Mouse (Mus musculus): Measurements from ENCODE around the gene Lpcat2b. TPM values are rescaled to one million over a fixed set of nuclear protein-coding genes. Genes with fewer than 3 reads are reported as not detected.
"Not testable (repeated sequence)": the region's sequence is repeated elsewhere in the genome, so short reads cannot be mapped to it uniquely, and the experiment has no call there.

The Lpcat2b gene
- polyA plus RNA-seq (2015; fragmentation: Nextera tagmentation; extraction: Ambion mirVana) = not detected in 2 replicates

DNA sequence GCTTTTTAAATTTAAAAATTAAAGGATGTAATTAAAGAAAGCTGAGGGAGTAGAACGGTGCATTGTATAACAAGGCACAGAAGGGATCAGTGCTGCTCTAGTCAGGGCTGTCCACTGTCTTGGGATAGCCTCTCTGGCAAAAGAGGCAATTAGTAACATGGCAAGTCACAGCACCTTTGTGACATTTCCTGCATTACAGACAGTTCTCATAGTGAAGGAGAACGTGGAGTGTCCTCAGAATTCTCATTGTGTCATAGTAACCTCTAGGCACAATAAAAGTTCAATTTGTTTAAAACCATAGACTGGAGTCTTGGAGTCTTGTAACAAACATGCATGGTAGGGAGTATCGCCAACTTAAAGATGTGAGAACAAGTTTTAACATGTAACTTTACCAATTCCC is at the start of gene Lpcat2b:
TSS of gene Lpcat2b (plus strand) at position 301 of the 400 bp plus-strand sequence.
- H3K27ac ChIP-seq (replicated peaks) = no peak within 1 kb of the TSS
- ATAC-seq (ENCODE audit: low FRiP score, low read depth) = no peak
- no peak within 1 kb of the TSS for H3K9ac ChIP-seq
- H3K27me3 ChIP-seq = no peaks in the 10 kb centered on the region
- H3K36me3 ChIP-seq = no peaks in the 10 kb centered on the region
- H3K9me3 ChIP-seq = no peaks in the 10 kb centered on the region
- H3K4me1 ChIP-seq (replicated peaks) = no peaks in the 10 kb centered on the region
- WGBS = 73% methylated on average over 3 of the region's 3 CpGs
- H3K4me3 ChIP-seq = no peak within 1 kb of the TSS
- no peak within 1 kb of the TSS for H3K4me2 ChIP-seq

DNA sequence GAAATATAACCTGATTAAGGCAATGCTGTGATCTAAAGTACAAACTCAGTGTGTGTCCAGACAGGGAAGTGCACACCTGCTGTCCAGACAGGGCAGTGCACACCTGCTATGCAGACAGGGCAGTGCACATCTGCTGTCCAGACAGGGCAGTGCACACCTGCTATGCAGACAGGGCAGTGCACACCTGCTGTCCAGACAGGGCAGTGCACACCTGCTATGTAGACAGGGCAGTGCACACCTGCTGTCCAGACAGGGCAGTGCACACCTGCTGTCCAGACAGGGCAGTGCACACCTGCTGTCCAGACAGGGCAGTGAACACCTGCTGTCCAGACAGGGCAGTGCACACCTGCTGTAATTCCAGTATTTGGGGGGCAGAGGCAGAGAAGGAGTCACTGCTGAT is 44.9 kb upstream of the Lpcat2b start:
- not testable (repeated sequence) for ATAC-seq (ENCODE audit: low FRiP score, low read depth); H3K4me3 ChIP-seq; H3K9ac ChIP-seq; H3K36me3 ChIP-seq; H3K4me1 ChIP-seq (replicated peaks); H3K9me3 ChIP-seq; H3K27me3 ChIP-seq; H3K27ac ChIP-seq (replicated peaks); H3K4me2 ChIP-seq

DNA sequence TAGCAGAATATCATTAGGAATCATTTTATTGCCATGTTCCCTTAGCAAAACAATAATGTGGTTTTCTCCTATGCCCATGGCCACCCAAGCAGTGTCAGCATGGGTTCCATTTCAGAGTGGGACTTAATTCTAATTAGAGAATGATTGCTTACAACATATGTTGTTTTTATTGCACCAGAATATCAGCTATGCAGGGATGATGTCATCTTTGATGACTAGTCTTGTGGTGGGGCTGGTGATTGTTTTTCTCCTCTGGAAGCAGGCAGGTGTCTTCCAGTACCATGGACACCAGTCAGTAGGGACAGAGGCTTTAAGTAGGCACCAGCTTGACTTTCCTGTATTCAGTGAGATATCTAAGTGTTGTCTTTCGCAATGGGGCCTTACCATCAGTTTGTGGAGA is 43.6 kb upstream of the Lpcat2b start:
- no peak overlapping the region for H3K9ac ChIP-seq
- no peaks in the 10 kb centered on the region for H3K9me3 ChIP-seq
- WGBS = 90% methylated on average over 1 of the region's 1 CpGs
- no peak for ATAC-seq (ENCODE audit: low FRiP score, low read depth)
- no peak overlapping the region for H3K27ac ChIP-seq (replicated peaks)
- no peaks in the 10 kb centered on the region for H3K4me1 ChIP-seq (replicated peaks)
- H3K27me3 ChIP-seq = no peaks in the 10 kb centered on the region
- no peak overlapping the region for H3K4me3 ChIP-seq
- H3K36me3 ChIP-seq = no peaks in the 10 kb centered on the region; the same call in 1 of the 2 replicates
- H3K4me2 ChIP-seq = no peak overlapping the region

GRCm38 (mm10) chr5:107389373-107389772 is 42.0 kb upstream of the Lpcat2b start:
- no peak overlapping the region for H3K4me2 ChIP-seq
- H3K9me3 ChIP-seq = no peaks in the 10 kb centered on the region
- no peak overlapping the region for H3K9ac ChIP-seq
- no peaks in the 10 kb centered on the region; the same call in 1 of the 2 replicates for H3K36me3 ChIP-seq
- no peaks in the 10 kb centered on the region for H3K4me1 ChIP-seq (replicated peaks)
- H3K27me3 ChIP-seq = no peaks in the 10 kb centered on the region
- 90% methylated on average over 2 of the region's 2 CpGs for WGBS
- ATAC-seq (ENCODE audit: low FRiP score, low read depth) = no peak
- H3K27ac ChIP-seq (replicated peaks) = no peak overlapping the region
- no peak overlapping the region for H3K4me3 ChIP-seq

DNA sequence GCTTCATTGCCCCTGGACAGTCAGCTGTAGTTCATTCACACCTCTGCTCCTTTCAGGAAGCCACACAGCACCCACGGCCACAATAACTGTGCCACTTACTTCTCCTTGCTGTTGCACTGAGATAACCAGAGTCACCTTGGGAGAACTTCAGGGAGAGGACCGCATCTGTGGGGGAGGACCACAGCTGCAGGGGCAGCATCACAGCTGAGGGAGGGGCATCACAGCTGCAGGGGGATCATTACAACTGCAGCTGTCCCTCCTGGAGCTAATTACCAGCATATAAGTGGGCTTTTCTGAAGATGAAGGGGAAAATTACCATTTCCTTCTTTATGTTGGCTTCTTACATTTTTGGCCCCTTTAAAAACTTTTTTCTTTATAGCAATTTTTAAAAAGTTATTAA is 36.9 kb upstream of the Lpcat2b start:
- 73% methylated on average over 2 of the region's 2 CpGs for WGBS
- no peak overlapping the region for H3K4me3 ChIP-seq
- no peaks in the 10 kb centered on the region for H3K4me1 ChIP-seq (replicated peaks)
- no peaks in the 10 kb centered on the region; the same call in 1 of the 2 replicates for H3K36me3 ChIP-seq
- H3K4me2 ChIP-seq = no peak overlapping the region
- no peak overlapping the region for H3K9ac ChIP-seq
- ATAC-seq (ENCODE audit: low FRiP score, low read depth) = no peak
- H3K9me3 ChIP-seq = no peaks in the 10 kb centered on the region
- no peaks in the 10 kb centered on the region for H3K27me3 ChIP-seq
- H3K27ac ChIP-seq (replicated peaks) = no peak overlapping the region

- Histone ChIP-seq H3K36me3 (no peaks in the 10 kb centered on the region), H3K27ac (replicated peaks) (no peak within 1 kb of the TSS), H3K9ac (peak within 1 kb of the TSS; percentile 46), H3K4me2 (peak within 1 kb of the TSS; percentile 95), H3K27me3 (peaks cover 10% of the 10 kb centered on the region; the same call in 1 of the 2 replicates), H3K9me3 (no peaks in the 10 kb centered on the region), H3K4me3 (peak within 1 kb of the TSS; percentile 56), H3K4me1 (replicated peaks) (0 out of 2 replicates have a peak, but pooled peaks cover 10% of the 10 kb centered on the region)
- WGBS = 19% methylated on average over 5 of the region's 5 CpGs
- ATAC-seq (ENCODE audit: low FRiP score, low read depth) = no peak
These were observed 28.9 kb upstream of the Lpcat2b start, which contains the start of gene Ephx4 for GRCm38 (mm10) chr5:107402436-107402835. TSS of gene Ephx4 (plus strand) at chr5:107402736.

GRCm38 (mm10) chr5:107403011-107403946 is 28.1 kb upstream of the Lpcat2b start:
- ATAC-seq (ENCODE audit: low FRiP score, low read depth) = peak; percentile 74; the same call in 1 of the 2 replicates
- Histone ChIP-seq H3K9me3 (no peaks in the 10 kb centered on the region), H3K4me1 (replicated peaks) (0 out of 2 replicates have a peak, but pooled peaks cover 10% of the 10 kb centered on the region), H3K27me3 (peaks cover 10% of the 10 kb centered on the region; the same call in 1 of the 2 replicates), H3K27ac (replicated peaks) (no peak overlapping the region), H3K4me3 (peak overlapping the region; percentile 56), H3K4me2 (peak overlapping the region; percentile 95), H3K9ac (peak overlapping the region; percentile 46), H3K36me3 (no peaks in the 10 kb centered on the region)
- WGBS = under 1% methylated on average over 77 of the region's 80 CpGs

- no peak for ATAC-seq (ENCODE audit: low FRiP score, low read depth)
- H3K9ac ChIP-seq = peak overlapping the region; percentile 46
- no peak overlapping the region for H3K27ac ChIP-seq (replicated peaks)
- H3K27me3 ChIP-seq = peaks cover 10% of the 10 kb centered on the region; the same call in 1 of the 2 replicates
- H3K4me2 ChIP-seq = peak overlapping the region; percentile 95
- 23% methylated on average over 12 of the region's 12 CpGs for WGBS
- H3K4me1 ChIP-seq (replicated peaks) = 0 out of 2 replicates have a peak, but pooled peaks cover 10% of the 10 kb centered on the region
- H3K4me3 ChIP-seq = peak overlapping the region; percentile 56
- H3K36me3 ChIP-seq = no peaks in the 10 kb centered on the region
- no peaks in the 10 kb centered on the region for H3K9me3 ChIP-seq
These were observed 27.2 kb upstream of the Lpcat2b start for GRCm38 (mm10) chr5:107403947-107404684.

- no peaks in the 10 kb centered on the region for H3K9me3 ChIP-seq
- H3K9ac ChIP-seq = no peak overlapping the region
- H3K4me3 ChIP-seq = no peak overlapping the region
- H3K4me2 ChIP-seq = no peak overlapping the region
- 0 out of 2 replicates have a peak, but pooled peaks cover 10% of the 10 kb centered on the region for H3K4me1 ChIP-seq (replicated peaks)
- H3K27me3 ChIP-seq = peaks cover 10% of the 10 kb centered on the region; the same call in 1 of the 2 replicates
- WGBS = 95% methylated on average over 4 of the region's 4 CpGs
- no peaks in the 10 kb centered on the region for H3K36me3 ChIP-seq
- no peak for ATAC-seq (ENCODE audit: low FRiP score, low read depth)
- H3K27ac ChIP-seq (replicated peaks) = no peak overlapping the region
These were observed 26.0 kb upstream of the Lpcat2b start for GRCm38 (mm10) chr5:107405361-107405760.

GRCm38 (mm10) chr5:107410305-107410704 is 21.0 kb upstream of the Lpcat2b start:
- ATAC-seq (ENCODE audit: low FRiP score, low read depth) = no peak
- no peaks in the 10 kb centered on the region for H3K27me3 ChIP-seq
- H3K4me3 ChIP-seq = no peak overlapping the region
- H3K36me3 ChIP-seq = no peaks in the 10 kb centered on the region
- H3K27ac ChIP-seq (replicated peaks) = no peak overlapping the region
- H3K4me2 ChIP-seq = no peak overlapping the region
- no peaks in the 10 kb centered on the region for H3K9me3 ChIP-seq
- WGBS = 94% methylated on average over 1 of the region's 1 CpGs
- no peaks in the 10 kb centered on the region for H3K4me1 ChIP-seq (replicated peaks)
- H3K9ac ChIP-seq = no peak overlapping the region

DNA sequence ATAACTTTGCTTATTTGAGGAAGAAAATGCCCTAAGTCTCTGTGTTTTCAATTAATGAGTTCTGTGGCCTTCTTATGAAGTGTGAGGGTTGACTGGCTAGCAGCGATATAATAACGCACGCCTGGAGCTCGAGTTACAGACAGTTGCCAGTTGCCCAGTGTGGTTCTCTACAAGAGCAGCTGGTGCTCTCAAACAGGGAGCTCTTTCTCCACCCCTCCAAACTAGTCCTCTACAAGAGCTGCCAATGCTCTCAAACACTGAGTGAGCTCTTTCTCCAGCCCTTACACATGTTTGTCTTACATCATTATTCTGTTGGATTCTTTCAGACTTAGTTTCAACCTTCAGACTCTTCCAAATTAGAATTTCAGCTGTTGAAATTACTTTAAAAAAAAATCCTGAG is 20.0 kb upstream of the Lpcat2b start:
- Histone ChIP-seq H3K4me1 (replicated peaks) (no peaks in the 10 kb centered on the region), H3K4me3 (no peak overlapping the region), H3K9ac (no peak overlapping the region), H3K27me3 (no peaks in the 10 kb centered on the region), H3K27ac (replicated peaks) (no peak overlapping the region), H3K4me2 (no peak overlapping the region), H3K9me3 (no peaks in the 10 kb centered on the region), H3K36me3 (no peaks in the 10 kb centered on the region)
- 66% methylated on average over 4 of the region's 4 CpGs for WGBS
- no peak for ATAC-seq (ENCODE audit: low FRiP score, low read depth)

DNA sequence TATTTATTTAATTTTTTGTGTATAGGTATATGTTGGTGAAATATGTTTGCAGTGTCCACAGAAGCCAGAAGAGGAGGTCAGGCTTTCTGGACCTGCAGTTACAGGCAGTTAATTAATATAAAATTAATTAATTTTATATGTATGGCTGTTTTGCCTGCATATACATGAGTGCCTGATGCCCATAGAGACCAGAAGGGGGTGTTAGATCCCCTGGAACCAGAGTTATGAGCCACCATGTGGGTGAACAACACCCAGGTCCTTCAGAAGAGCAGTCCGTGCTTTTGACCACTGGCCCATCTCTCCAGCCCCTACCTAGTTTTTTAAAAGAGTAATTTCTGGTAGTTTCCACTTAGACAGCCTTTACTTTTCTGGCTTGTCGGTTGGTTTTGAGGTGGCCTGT is 19.1 kb upstream of the Lpcat2b start:
- Histone ChIP-seq H3K27ac (replicated peaks) (no peak overlapping the region), H3K4me1 (replicated peaks) (no peaks in the 10 kb centered on the region), H3K27me3 (no peaks in the 10 kb centered on the region), H3K4me2 (no peak overlapping the region), H3K4me3 (no peak overlapping the region), H3K36me3 (no peaks in the 10 kb centered on the region), H3K9ac (no peak overlapping the region), H3K9me3 (no peaks in the 10 kb centered on the region)
- no peak for ATAC-seq (ENCODE audit: low FRiP score, low read depth)
- 82% methylated on average over 2 of the region's 2 CpGs for WGBS
